Mouse (Mus musculus) layer of hippocampus, postnatal 36 days (tissue): ENCODE measurements at regions not wholly inside any gene's neighbourhood (a gene's known extent, or its start where the extent isn't known, plus 50 kb on each side); places are given as distances from the start of the nearest gene placed in this dataset.

Experiments used
- DNase-seq, 2 experiments: peaks; one replicate each; pipeline ENCODE4 v3.0.0; 2022

DNA sequence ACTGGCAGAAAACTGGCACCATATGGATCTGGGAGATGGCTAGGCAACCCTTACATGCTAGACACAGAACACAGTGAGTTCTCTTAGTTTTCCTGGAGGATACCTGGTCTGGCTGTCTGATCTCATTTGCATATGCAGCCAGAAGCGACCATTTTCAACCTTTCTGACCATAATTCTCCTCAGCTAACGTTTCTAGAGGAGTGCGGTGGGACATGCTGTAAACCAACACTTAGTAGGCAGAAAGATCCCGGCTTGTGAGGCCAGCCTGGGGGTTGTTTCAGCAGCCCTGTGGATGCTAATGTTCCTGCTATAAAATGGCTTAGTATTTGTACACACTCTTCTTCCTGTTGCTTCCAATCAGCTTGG lies 168.6 kb upstream of the Olig3 start:
- DNase-seq: no peak

DNA sequence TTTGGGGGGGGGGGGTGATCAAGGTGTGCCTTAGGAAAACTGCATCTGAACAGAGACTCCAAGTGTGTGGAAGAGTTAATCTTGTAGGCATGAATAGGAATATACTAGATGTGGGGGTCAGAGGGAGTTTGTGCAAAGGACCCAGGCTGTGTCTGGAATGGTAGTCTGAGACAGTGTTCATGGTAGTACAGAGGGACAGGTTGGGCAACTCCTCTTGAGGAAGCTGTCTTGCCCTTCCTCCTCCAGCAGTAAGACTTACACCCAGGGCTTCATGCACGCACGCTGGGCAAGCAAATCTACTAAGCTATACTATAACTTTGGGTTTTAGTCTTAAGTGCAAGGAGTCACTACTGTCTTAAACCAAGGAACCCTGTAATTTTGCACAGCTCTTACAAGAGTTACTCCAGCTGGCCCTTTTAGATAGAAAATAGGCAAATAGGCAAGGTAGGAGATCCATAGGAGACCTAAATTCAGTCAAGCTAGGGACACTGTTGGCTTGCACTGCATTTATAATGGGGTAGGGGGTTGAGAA lies 169.2 kb upstream of the Olig3 start:
- DNase-seq: no peak

DNA sequence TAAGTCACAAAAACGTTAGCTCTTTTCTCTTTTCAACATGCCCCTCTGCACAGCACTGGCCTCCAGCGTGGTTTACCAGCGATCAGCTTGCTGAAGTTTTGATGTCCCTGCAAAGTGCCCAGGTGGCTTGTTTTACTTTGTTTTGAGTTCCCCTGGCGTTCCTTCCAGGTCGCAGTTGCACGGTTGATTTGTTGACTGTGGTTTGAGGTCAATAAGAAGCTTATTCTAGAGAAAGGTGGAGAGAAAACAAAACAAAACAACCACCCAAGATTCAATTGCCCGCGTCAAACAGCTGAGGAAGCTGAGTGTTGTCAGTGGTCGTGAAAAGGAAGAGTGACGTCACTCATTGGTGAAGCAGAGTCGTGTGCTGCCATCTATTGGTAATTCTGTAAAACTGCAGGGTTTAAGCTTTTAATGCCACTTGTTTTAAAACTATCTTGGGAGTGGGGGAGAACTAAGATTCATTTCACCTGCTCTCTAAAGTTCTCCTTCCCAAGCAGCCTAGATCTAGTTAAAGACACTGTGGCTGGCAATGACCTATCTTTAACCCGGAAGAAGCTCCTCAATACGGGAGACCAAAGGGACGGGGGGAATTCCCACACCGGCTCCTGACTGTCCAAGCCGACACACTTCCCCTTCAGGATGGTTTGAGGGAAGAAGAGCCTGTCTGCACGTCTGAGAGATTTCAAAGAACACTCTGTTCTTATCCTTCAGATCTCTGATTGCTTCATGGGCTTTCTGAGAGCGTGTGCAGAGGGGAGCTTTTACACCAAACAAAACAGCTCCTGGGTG lies 170.3 kb upstream of the Olig3 start:
- DNase-seq: peak; percentile 5 to 6

DNA sequence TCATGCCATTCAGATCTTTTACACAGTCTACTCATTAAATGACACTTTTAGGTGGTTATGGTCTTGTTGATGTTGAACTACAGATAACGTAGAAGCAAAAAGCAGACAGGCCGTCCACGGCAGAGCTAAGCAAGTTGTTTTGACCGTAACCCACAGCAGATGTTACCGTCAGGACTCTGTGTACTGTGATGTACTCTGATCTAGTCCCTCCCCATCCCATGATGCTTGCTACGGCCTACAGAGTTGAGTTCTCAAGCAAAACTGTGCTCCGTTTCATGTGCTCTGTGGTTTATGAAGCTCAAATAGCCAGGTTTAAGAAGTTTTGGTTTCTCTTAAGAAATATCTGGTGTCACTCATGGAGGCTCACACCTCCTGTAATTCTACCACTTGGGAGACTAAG lies 169.4 kb upstream of the Tnfaip3 start:
- DNase-seq: no peak

DNA sequence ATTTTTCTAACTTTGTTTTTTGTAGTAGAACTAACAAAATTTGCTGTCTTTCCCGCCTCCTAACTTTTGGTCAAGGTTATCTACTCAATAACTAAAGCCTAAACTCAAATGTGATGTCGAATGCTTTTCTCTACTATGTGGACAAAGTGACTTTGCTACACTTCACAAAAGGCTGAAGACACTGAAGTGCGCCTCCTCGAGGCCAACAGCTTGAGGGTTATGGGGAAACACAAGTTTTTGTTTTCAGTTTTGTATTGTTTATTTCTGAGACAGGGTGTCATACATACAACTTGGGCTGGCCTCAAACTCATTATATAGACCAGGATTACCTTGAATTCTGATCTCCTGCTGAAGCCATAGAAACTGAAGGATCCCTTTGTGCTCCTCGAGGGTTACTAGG lies 162.4 kb upstream of the Tnfaip3 start:
- DNase-seq: no peak

DNA sequence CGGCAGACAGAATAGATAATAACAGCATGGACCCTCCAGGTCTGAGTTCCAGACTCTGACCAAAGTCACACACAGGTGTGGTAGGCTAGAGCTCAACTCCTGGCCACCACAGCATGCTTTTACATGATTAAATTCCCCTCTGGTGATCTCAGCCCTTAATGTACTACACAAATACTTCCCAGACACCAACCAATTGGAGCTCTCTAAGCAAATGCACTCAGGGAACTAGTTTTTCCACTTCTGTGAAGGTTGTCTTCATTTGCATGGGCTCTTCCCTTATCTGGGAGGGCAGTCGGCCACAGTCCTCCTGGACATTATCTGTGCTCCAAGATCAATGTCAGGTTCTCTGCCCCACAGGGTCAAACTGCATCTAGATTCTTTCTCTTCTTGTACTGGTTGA lies 162.0 kb upstream of the Tnfaip3 start:
- no peak for DNase-seq

DNA sequence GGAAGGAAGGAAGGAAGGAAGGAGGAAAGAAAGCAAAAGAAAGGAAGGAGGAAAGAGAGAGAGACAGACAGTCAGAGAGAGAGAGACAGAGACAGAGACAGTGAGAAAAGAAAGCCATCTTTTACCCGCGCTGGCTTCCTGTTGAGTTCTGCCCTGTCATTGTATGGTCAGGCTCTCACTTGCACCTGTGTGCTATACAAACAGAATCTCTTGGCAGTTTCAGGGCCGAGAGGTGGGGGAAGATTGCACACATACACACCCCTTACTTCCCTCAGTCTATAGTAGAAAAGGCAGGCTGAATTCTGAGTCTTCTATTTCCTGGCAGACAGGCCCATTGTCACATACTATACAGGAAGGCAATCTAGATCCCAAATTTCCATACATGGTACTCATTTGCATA lies 160.8 kb upstream of the Tnfaip3 start:
- no peak for DNase-seq

DNA sequence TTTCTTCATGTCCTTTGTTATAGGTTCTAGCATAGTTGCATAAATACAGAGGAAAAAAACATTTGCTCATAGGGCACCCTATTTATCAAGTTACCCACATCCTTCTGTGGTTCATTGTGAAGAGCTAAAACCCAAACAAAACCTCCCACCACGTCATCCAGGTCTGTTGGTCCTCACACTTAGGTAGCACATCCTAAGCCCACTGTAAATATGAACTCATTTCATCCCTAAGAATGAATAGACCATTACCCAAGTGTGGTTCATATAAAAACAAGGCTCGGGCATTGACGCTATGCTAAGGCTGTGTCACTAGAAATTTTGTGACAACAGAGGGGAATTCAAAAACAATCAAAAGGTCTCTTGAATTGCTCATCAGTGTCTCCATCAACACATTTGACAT lies 156.4 kb upstream of the Tnfaip3 start:
- no peak for DNase-seq

DNA sequence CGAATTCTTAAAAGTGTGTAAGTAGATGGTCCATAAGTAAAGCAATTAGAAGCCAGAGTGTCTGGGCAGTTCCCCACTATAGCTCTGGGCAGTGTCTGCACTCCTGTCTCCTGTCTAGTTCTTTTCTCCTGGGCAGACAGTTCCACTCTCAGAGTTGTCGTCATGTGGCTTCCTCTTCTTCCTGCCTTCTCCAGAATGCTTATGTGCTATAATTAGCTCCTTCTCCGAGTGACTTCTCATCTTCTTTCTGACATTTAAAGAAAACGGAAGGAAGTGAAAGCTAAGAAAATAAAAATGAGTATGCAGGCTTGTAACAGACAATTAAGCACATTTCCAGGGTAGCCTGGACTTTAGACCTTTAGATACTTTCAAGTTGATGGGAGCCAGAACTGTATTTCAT lies 155.1 kb upstream of the Tnfaip3 start:
- no peak for DNase-seq

DNA sequence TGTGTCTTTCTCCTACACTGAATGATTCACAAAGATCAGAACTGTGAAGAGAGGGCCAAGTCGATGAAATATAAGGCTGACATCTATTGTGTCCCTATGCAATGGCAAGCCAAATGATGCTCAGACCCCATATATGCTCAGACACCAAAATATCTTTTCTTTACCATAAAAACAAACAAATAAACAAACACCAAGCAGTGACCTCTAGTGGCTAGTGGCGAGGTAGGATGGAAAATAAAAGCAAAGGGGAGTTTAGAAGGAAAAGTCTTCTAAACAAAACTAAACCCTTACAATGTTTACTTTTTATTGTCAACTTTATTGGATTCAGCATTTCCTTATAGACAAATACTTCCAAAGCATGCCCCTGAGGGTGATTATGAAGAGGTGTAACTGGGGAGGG lies 153.8 kb upstream of the Tnfaip3 start:
- no peak for DNase-seq

DNA sequence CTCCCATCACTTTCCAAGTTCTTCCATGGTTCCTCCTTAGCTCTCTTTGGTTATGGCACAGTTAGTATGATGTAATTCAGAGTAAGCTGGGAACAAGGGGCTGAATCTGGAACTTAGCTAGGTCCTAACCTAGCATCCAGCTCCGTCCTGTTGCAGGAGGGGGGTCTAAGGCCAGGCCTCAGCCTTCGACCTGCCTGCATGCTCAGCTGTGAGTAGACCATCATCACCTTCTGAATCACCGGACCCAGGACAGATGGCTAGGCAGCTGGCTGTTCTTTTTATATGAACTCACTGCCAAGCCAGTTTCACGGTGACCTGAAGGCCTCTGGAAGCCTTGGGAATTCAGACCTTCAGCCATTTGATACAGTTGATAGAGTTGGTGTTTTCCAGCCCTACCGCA lies 152.9 kb upstream of the Tnfaip3 start:
- DNase-seq: no peak

DNA sequence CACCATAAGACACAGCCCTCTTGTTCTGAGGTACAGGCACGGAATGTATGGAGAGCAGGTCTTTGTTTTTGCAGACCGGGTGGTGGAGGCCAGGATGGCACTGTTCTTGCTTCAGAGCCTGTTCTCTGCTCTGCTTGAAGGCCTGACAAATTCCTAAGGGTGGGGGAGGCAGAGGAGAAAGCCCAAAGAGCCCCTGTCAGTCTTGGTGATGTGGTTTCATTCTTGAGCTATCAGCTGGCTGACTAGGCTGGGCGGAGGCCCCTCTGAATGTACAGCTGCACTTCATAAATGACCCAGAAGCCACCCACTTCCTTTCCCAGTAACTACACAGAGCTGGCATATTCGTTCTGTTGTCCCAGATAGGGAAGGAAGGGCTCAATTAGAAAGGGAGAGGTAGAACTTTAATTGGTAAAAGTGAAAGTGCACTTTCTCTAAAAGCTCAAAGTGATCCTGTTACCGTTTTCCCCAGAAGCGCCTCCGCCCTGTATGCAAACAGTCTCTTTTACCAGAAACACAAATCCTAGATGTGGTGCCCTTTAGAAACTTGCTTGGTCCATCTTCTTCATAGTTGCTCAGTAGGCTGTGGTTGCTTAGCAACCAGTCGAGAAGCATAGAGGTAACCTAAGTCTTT lies 152.3 kb upstream of the Tnfaip3 start:
- no peak for DNase-seq

DNA sequence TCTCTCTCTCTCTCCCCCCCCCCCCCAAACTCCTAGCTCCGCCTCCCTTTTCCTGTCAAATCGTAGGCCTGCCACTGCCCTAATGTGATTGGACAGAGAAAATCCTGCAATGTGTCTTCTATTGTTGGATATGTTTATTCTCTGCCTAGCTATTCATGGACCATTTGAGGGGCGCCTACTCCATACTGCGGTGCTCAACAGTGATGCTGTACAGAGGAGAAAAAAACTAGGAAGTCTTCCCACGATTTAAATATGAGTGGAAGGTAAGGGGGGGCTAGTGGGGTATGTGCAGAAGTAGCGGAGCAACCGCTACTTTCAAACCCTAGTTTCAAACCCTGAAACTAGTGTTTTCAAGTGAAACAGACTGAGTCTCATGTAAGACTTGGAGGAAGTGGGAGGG lies 151.6 kb upstream of the Tnfaip3 start:
- no peak for DNase-seq

DNA sequence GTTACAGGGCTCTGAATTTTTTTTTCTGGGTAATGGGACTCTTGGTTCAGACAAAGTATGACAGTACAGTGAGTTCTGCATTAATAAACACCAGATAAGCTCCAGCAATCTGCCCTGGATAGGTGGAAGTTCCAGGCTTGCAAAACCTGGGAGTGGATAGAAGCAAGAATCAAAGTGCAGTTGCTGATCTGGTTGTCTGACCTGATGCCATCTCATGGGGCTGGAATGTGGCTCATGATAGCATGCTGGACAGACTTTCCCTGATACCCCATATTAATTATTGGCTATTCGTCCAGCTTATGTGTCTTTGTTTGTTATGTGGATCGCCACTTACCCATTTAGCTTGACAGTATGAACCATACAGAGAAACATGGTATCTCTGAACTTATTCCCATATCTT lies 146.6 kb upstream of the Tnfaip3 start:
- no peak for DNase-seq

DNA sequence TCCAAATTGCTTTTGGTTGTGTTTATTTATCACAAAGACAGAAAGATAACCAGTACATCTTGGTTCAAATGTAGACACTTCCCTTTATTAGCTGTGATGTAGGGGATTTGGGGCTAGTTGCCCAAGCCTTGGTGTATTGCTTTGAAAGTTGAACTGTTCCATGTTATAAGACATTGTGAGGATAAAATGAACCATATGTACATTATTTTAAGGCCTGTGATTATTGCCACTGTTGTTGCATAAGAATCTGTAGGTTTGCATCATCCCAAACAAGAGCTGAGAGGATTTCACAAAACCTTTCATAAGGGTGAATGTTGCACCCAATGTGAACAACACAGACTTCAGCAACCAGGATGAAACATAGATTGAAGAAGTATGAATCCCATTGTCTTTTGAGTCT lies 145.7 kb upstream of the Tnfaip3 start:
- DNase-seq: no peak

DNA sequence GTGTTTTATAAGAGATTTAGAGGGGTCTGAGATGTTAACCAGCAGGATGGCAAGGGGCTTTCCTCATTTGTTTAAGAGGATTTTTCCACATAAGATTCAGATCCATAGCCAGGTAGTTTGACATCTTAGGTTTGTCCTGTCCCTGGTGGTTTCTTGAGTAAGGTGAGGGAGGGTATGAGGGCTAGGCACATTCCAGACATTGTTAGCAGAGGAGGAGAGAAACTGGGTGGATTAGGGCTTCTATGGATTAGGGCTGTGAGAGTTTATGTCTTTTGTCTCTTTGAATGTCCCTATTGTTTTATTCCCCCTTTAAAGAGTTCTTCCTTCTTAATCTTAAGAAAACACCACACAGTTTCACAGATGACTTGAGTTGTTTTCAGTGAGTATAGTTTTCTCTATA lies 138.6 kb upstream of the Tnfaip3 start:
- DNase-seq: no peak

DNA sequence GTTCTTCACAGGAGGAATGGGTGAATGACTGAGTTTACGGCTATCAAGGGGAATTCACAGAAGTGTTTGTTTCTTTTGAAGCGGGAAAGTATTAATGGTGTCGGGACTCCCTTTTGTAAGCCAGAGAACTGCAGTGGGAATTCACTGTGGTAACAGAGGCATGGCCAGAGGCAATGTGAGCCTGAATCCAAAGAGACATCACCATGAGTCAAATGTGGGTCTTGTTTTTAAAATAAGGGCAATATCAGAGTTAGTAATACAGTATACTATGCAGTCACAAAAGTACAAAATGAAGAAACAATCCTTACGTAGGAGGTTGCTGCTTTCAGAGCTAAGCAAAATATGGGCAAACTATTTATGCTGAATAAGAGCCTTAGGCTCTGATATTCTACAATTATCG lies 137.3 kb upstream of the Tnfaip3 start:
- DNase-seq: no peak

DNA sequence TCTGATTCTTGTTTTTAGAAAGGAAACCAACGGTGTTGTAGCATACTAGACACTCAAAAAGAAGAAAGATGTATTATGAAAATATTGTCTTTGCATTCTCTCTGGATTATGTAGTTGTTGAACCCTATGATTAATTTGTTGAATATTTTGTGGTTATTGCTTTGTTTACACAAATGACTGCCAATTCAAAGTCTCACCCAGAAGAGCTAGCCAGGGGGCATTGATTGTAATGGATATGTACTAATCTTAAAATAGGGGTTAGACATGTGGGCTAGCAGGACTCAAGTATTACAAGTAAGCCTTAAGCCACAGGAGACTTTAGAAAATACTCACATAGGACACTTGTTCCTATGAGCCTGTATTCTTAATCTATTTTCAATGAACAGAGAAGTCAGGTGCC lies 135.3 kb upstream of the Tnfaip3 start:
- no peak for DNase-seq

DNA sequence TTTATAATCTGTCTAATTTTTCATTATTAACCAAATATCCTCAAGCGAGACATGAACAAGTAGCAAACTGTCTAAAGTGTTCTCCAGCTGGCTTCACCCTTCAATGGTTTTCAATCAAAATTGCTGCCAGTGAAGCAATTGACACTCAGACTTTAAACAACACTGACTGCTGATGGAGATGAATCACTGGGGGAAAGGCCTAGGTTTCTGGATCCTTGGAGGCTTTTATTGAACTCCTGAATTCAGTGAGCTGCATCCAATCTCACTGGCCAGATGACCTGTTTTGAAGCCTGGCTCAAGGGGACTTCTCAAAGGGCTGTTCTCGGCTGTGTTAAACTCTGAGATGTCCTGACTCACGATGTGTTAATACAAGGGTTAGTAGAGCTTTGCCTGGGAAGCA lies 134.5 kb upstream of the Tnfaip3 start:
- DNase-seq: no peak

DNA sequence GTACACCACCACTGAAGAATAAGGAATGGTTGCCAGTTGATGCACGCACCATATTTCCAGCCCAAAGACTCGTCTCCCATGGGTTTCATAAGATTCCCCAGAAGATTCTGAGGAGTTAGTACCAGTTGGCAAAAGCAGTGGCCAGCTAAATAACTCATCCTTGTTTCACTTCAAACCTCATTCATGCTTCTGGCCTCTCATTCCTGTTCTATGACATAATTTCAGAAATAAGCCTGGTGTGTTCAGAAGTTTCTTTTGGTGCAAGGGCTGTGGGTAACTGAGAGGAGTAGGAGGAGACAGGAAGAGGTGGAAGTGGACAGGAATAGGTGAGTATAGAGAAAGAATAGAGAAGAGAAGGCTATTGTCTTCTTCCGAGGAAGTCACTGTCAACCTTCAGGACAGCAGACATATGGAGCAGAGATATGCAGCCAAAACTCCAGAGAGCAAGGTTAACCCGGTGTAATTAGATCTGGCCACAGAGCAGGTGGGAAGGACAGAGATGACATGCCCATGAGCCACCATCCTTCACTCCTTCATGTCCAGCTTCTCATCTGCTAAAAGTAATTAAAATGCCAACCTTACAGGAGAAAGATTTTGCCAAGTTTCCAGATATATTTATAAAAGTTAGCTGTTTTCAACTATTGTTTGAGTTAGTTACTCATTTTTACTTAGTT lies 133.9 kb upstream of the Tnfaip3 start:
- no peak for DNase-seq

DNA sequence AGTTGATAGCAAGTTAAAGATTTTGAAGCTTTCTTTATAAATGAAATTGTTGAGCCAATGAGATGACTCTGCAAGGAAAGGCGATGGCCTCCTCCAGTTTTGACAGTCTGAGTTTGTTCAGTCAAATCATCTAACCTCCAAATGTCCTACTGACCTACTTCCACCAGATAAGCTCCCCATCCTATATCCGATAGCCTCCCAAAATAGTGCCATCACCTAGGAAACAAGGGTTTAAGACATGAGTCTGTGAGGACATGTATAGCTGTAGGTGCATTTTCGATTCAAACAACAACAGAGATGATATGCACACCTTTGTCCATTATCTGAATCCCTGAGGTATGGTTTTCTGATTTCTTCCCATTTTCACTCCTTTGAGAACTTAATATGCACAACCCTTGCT lies 126.0 kb upstream of the Tnfaip3 start:
- DNase-seq: no peak

DNA sequence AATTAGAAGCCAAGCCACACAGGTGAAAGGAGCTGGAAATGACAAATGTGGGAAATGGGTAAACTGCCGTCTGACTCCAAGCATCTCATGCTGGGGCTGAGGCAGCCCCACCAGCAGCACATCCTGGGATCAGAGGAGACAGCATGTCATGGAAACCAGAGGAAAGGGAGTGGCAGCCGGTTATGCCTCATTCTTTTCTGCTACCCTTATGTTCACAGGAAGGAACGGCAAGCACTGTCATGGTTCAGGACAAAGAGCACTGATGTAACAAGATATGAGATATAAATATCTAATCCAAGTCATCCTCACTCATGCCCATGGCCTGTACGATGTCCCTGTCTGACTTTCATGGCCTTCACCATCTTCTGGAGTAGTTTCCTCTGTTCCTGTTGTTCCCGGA lies 125.2 kb upstream of the Tnfaip3 start:
- DNase-seq: no peak

DNA sequence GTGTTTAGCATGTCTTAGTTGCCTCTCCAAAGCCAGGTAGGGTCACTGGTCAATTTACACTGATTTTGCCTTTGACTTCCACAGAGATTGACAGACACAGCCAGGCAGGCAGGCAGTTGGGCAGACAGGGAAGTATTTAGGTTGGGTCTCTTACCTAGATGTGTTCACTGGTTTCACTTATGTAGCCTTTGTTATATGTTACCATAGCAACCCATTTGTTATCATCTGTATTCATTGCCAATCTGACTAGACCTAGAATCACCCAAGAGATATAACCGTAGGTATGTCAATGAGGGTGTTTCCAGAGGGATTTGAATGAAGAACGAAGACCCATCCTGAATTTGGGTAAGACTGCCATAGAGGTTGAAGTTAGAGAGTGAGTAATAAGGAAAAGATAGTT lies 123.8 kb upstream of the Tnfaip3 start:
- DNase-seq: no peak

DNA sequence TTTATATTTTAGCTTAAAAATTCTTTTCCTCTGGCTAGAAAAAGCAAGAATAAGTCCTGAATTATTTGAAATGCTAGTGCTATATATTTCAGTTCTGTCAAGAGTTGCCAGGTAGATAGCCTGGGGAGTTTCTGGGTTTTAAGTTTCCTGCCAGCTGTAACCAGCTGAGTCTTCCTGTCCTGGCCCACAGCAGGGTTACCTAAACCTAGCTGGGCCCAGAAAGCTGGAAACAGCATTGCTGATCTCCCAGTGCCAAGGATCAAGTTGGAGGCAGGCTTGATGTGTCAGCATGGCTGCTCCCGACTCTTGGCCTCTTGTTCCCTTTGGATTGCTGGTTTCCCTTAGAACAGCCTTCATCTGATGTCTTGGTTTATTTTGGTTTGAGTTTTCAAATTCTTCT lies 122.8 kb upstream of the Tnfaip3 start:
- no peak for DNase-seq
